Mouse (Mus musculus): ENCODE measurements around the gene Ttll11. TPM values are rescaled to one million over a fixed set of nuclear protein-coding genes. Genes with fewer than 3 reads are reported as not detected.

Ttll11 gene
- polyA plus RNA-seq, 1 experiment from 2014 or later = 0.34 TPM

DNA sequence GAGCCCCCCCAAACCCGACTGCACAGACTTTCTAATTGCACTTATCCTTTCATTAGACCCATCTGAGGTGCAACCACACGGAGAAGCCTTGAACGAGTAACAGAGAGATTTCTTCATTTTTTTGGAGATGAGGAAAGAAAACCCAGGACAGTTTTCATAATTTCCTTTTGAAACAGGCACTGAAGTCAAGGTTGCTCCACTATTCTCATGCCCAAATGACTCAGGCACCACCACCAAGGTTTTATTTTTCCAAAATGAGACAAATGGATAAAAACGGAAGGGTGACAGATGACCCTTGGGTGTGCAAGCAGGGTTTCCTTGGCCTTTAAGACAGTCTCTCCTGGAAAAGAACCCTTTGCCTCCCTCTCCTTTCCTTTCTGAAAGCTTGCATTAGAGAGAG is 54.8 kb downstream of the Ttll11 start:
- no peak overlapping the region for H3K4me2 ChIP-seq (ENCODE audit: low read depth, low read length)
- H3K27me3 ChIP-seq (ENCODE audit: control insufficient read depth, insufficient read depth, low read length) = no peaks in the 10 kb centered on the region
- no peaks in the 10 kb centered on the region for H3K9me3 ChIP-seq (replicated peaks; ENCODE audit: control insufficient read depth, low read length)
- H3K36me3 ChIP-seq (ENCODE audit: control insufficient read depth, insufficient read depth, low read length) = no peaks in the 10 kb centered on the region
- H3K9ac ChIP-seq (ENCODE audit: low read length) = no peak overlapping the region
- no peak overlapping the region for H3K4me3 ChIP-seq (replicated peaks; ENCODE audit: low read length)
- no peaks in the 10 kb centered on the region for H3K4me1 ChIP-seq (ENCODE audit: control insufficient read depth, insufficient read depth, low read length)
- 64% methylated on average over 4 of the region's 4 CpGs for WGBS
- no peak for ATAC-seq (ENCODE audit: insufficient read depth, low FRiP score)
- no peak overlapping the region for H3K27ac ChIP-seq (ENCODE audit: low read length)

DNA sequence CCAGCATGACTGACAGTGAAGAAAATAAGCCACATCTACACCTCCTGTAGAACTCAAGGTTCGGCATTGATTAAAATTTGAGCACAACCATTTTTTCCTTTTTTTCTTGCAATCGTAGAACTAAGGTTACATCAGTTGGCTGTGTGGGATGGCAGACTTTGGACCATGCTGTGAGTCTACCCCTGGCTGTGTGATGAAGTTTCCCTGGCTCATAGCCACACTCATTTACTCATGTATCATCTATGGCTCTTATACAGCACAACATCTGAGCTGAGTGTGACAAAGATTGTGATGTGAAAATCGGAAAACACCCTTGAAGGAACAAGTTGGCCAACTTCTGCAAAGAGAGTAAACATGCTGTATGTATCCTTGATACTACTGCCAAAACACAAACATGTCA is 56.8 kb downstream of the Ttll11 start:
- Histone ChIP-seq H3K4me1 (ENCODE audit: control insufficient read depth, insufficient read depth, low read length) (no peaks in the 10 kb centered on the region), H3K36me3 (ENCODE audit: control insufficient read depth, insufficient read depth, low read length) (no peaks in the 10 kb centered on the region), H3K4me2 (ENCODE audit: low read depth, low read length) (no peak overlapping the region), H3K4me3 (replicated peaks; ENCODE audit: low read length) (no peak overlapping the region), H3K27me3 (ENCODE audit: control insufficient read depth, insufficient read depth, low read length) (no peaks in the 10 kb centered on the region), H3K9me3 (replicated peaks; ENCODE audit: control insufficient read depth, low read length) (no peaks in the 10 kb centered on the region), H3K9ac (ENCODE audit: low read length) (no peak overlapping the region), H3K27ac (ENCODE audit: low read length) (no peak overlapping the region)
- 84% methylated on average over 3 of the region's 3 CpGs for whole genome bisulfite sequencing
- no peak for ATAC-seq (ENCODE audit: insufficient read depth, low FRiP score)

DNA sequence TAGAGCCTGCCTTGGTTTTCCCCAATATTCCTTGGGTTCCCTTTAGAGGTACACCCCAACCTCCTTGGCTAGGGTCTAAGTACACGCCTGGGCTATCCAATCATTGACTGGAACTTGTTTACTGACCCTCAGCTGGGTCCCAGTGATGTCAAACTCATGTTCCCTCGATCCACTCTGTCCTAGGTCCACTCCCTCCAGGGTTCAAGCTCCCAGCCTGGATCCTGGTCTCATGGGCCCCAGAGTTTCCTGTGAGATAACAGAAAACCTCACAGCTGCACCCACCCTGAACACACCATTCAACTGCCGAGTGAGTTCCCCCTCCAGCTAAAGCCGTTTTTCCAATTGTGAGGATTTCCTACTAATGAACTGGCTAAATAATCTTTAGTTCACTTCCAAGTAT is 67.6 kb downstream of the Ttll11 start:
- Histone ChIP-seq H3K27me3 (ENCODE audit: control insufficient read depth, insufficient read depth, low read length) (no peaks in the 10 kb centered on the region), H3K36me3 (ENCODE audit: control insufficient read depth, insufficient read depth, low read length) (no peaks in the 10 kb centered on the region), H3K4me1 (ENCODE audit: control insufficient read depth, insufficient read depth, low read length) (no peaks in the 10 kb centered on the region), H3K9me3 (replicated peaks; ENCODE audit: control insufficient read depth, low read length) (no peaks in the 10 kb centered on the region), H3K27ac (ENCODE audit: low read length) (no peak overlapping the region), H3K4me2 (ENCODE audit: low read depth, low read length) (no peak overlapping the region), H3K4me3 (replicated peaks; ENCODE audit: low read length) (no peak overlapping the region), H3K9ac (ENCODE audit: low read length) (no peak overlapping the region)
- no peak for ATAC-seq (ENCODE audit: insufficient read depth, low FRiP score)
- 59% methylated on average over 4 of the region's 4 CpGs for WGBS

DNA sequence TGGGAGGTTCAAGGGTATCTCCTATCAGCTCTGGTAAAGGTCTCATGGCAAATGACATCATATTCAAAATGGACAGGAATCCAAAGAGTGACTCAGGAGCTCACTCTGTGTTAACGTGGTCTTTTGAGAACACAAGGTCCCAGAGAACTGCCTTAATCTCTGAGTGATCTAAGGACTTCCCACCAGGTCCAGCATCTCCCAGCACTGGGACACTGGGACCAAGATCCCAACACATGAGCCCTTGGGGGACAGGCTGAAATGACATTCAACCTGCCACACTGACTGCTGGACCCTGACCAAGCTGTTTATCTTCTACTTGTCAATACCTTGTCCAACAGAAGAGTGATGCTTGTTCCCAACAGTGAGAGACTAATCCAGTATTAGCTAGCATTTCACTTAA is 68.0 kb downstream of the Ttll11 start:
- H3K4me2 ChIP-seq (ENCODE audit: low read depth, low read length) = no peak overlapping the region
- no peak overlapping the region for H3K27ac ChIP-seq (ENCODE audit: low read length)
- no peaks in the 10 kb centered on the region for H3K36me3 ChIP-seq (ENCODE audit: control insufficient read depth, insufficient read depth, low read length)
- 81% methylated on average over 1 of the region's 1 CpGs for WGBS
- H3K9ac ChIP-seq (ENCODE audit: low read length) = no peak overlapping the region
- no peaks in the 10 kb centered on the region for H3K27me3 ChIP-seq (ENCODE audit: control insufficient read depth, insufficient read depth, low read length)
- H3K4me3 ChIP-seq (replicated peaks; ENCODE audit: low read length) = no peak overlapping the region
- no peaks in the 10 kb centered on the region for H3K9me3 ChIP-seq (replicated peaks; ENCODE audit: control insufficient read depth, low read length)
- no peak for ATAC-seq (ENCODE audit: insufficient read depth, low FRiP score)
- no peaks in the 10 kb centered on the region for H3K4me1 ChIP-seq (ENCODE audit: control insufficient read depth, insufficient read depth, low read length)

DNA sequence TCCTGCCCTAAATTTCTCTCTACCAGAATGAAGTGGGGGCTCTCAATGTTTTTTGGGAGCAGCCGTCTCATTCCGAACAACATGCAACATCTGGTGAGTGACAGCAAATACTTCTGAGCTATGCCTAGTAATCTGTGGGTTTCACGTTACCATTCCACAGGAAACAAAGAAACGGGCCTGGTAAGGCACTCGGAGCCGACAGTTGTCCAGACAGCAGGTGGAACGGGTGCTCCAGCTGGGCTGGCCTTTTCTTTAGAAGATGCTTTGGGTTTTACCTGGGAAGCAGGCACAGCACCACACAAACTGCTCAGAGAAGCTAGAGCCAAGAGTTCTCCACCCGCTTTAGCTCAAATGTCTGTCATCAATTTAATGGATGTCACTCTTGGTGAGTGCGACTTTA is 69.0 kb downstream of the Ttll11 start:
- Histone ChIP-seq H3K4me2 (ENCODE audit: low read depth, low read length) (no peak overlapping the region), H3K9me3 (replicated peaks; ENCODE audit: control insufficient read depth, low read length) (no peaks in the 10 kb centered on the region), H3K4me3 (replicated peaks; ENCODE audit: low read length) (no peak overlapping the region), H3K27me3 (ENCODE audit: control insufficient read depth, insufficient read depth, low read length) (no peaks in the 10 kb centered on the region), H3K4me1 (ENCODE audit: control insufficient read depth, insufficient read depth, low read length) (0 out of 2 replicates have a peak, but pooled peaks cover 2% of the 10 kb centered on the region), H3K27ac (ENCODE audit: low read length) (no peak overlapping the region), H3K9ac (ENCODE audit: low read length) (no peak overlapping the region), H3K36me3 (ENCODE audit: control insufficient read depth, insufficient read depth, low read length) (no peaks in the 10 kb centered on the region)
- WGBS = 44% methylated on average over 9 of the region's 9 CpGs
- no peak for ATAC-seq (ENCODE audit: insufficient read depth, low FRiP score)

DNA sequence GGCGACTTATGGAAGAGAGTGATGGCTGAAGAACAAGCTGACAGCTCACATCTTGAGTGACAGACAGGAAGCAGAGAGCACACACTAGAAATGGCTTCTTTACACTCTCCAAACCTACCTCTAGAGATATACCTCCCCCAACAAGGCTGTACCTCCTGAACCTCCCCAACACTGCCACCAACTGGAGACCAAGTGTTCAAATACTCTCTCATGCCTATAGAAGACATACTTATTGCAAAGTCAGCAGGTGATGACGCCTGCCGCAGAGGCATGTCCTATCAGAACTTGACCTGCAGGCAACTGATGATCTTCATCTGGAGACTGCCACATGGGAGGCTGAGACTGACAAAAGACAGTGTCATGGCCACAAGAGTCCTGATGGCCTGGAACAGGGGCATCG is 70.4 kb downstream of the Ttll11 start:
- Histone ChIP-seq H3K36me3 (ENCODE audit: control insufficient read depth, insufficient read depth, low read length) (no peaks in the 10 kb centered on the region), H3K27me3 (ENCODE audit: control insufficient read depth, insufficient read depth, low read length) (no peaks in the 10 kb centered on the region), H3K27ac (ENCODE audit: low read length) (no peak overlapping the region), H3K4me1 (ENCODE audit: control insufficient read depth, insufficient read depth, low read length) (0 out of 2 replicates have a peak, but pooled peaks cover 2% of the 10 kb centered on the region), H3K9ac (ENCODE audit: low read length) (no peak overlapping the region), H3K4me3 (replicated peaks; ENCODE audit: low read length) (no peak overlapping the region), H3K9me3 (replicated peaks; ENCODE audit: control insufficient read depth, low read length) (no peaks in the 10 kb centered on the region), H3K4me2 (ENCODE audit: low read depth, low read length) (no peak overlapping the region)
- no peak for ATAC-seq (ENCODE audit: insufficient read depth, low FRiP score)
- 96% methylated on average over 4 of the region's 4 CpGs for WGBS

DNA sequence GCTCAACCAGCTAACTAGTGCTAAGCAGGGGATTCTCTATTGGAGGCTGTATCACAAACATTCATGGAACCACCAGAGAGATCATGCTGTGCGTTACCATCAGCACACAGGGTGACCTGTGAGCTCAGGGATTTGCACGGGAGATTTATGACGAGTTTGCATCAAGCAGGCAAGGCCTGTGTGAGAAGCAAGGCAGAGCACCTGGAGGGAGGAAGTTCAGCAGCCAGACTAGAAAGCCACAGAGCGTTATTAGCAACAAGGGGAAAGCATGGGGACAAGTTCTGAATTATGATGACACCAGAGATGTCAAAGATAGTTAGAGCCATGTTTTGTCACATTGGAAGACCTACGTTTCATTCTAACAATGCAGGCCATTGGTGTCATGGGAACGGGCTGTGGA is 72.1 kb downstream of the Ttll11 start:
- Histone ChIP-seq H3K4me2 (ENCODE audit: low read depth, low read length) (no peak overlapping the region), H3K9ac (ENCODE audit: low read length) (no peak overlapping the region), H3K27me3 (ENCODE audit: control insufficient read depth, insufficient read depth, low read length) (no peaks in the 10 kb centered on the region), H3K27ac (ENCODE audit: low read length) (no peak overlapping the region), H3K4me3 (replicated peaks; ENCODE audit: low read length) (no peak overlapping the region), H3K4me1 (ENCODE audit: control insufficient read depth, insufficient read depth, low read length) (0 out of 2 replicates have a peak, but pooled peaks cover 2% of the 10 kb centered on the region), H3K9me3 (replicated peaks; ENCODE audit: control insufficient read depth, low read length) (no peaks in the 10 kb centered on the region), H3K36me3 (ENCODE audit: control insufficient read depth, insufficient read depth, low read length) (no peaks in the 10 kb centered on the region)
- WGBS = 73% methylated on average over 6 of the region's 6 CpGs
- no peak for ATAC-seq (ENCODE audit: insufficient read depth, low FRiP score)

DNA sequence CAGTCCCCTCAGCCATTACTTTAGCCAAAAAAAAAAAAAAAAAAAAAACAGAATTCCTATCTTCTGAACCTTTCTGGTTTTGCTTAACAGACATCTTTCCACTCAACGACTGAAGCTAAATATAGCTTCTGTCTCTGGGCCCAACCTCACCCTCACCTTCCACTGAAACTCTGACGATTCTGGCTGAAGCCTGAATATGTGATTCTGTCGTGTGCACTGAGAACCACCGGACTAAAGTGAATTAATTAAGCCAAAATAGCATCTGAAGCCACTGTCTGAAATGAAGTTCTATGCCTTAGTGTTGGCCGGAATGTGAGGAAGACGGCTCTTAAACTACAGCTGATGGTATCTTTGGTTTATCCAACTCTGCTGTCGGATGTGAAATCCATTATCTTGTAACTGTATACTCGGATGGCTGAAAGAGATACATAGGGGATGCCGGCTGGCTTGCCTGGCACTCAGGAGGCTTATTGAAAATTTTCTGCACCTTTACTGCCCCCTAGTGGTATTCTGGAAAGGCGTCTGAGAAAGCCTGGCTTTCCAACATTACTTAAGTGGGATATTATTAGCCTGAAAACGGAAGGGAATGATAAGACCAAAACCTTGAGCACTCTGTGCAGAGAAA is 73.4 kb downstream of the Ttll11 start:
- no peaks in the 10 kb centered on the region for H3K9me3 ChIP-seq (replicated peaks; ENCODE audit: control insufficient read depth, low read length)
- H3K4me2 ChIP-seq (ENCODE audit: low read depth, low read length) = no peak overlapping the region
- H3K4me1 ChIP-seq (ENCODE audit: control insufficient read depth, insufficient read depth, low read length) = 0 out of 2 replicates have a peak, but pooled peaks cover 2% of the 10 kb centered on the region
- ATAC-seq (ENCODE audit: insufficient read depth, low FRiP score) = peak; percentile 65; the same call in 1 of the 2 replicates
- H3K27ac ChIP-seq (ENCODE audit: low read length) = no peak overlapping the region
- WGBS = 10% methylated on average over 11 of the region's 11 CpGs
- H3K4me3 ChIP-seq (replicated peaks; ENCODE audit: low read length) = no peak overlapping the region
- no peaks in the 10 kb centered on the region for H3K36me3 ChIP-seq (ENCODE audit: control insufficient read depth, insufficient read depth, low read length)
- H3K27me3 ChIP-seq (ENCODE audit: control insufficient read depth, insufficient read depth, low read length) = no peaks in the 10 kb centered on the region
- H3K9ac ChIP-seq (ENCODE audit: low read length) = no peak overlapping the region

DNA sequence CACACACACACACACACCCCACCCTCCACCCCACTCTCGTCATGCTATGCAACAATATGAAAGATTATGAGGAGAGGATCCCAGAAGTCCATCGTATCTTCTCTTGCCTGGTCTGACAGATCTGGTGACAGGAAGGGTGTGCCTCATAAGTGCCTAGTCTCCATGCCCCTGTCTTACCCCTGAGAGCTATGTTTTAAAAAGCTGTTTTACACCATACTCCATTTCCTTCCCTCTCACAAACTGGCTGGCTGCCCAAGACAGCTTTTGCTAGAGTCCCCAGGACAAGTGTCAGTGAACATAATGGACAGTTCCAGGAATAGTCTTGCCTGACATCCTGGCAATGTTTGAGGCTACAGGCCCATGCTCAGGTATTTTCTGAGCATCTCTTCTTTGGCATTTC is 78.9 kb downstream of the Ttll11 start:
- Histone ChIP-seq H3K9me3 (replicated peaks; ENCODE audit: control insufficient read depth, low read length) (no peaks in the 10 kb centered on the region), H3K27me3 (ENCODE audit: control insufficient read depth, insufficient read depth, low read length) (no peaks in the 10 kb centered on the region), H3K36me3 (ENCODE audit: control insufficient read depth, insufficient read depth, low read length) (no peaks in the 10 kb centered on the region), H3K27ac (ENCODE audit: low read length) (no peak overlapping the region), H3K9ac (ENCODE audit: low read length) (no peak overlapping the region), H3K4me3 (replicated peaks; ENCODE audit: low read length) (no peak overlapping the region), H3K4me1 (ENCODE audit: control insufficient read depth, insufficient read depth, low read length) (no peaks in the 10 kb centered on the region), H3K4me2 (ENCODE audit: low read depth, low read length) (no peak overlapping the region)
- WGBS = 71% methylated on average over 2 of the region's 2 CpGs
- ATAC-seq (ENCODE audit: insufficient read depth, low FRiP score) = no peak
